Mouse (Mus musculus) gastrocnemius, adult 2 months (tissue): ENCODE results near the gene Olfr1016. TPM values are rescaled to one million over a fixed set of nuclear protein-coding genes. Genes with fewer than 3 reads are reported as not detected.

Experiments used
- DNase-seq: peaks from one replicate; pipeline ENCODE4 v3.0.0; 2022
- H3K27ac ChIP-seq: fragments of 200-600 bp; 2 replicates; pipeline ENCODE4 v1.8.1; 2022; ENCODE audit warnings: mild to moderate bottlenecking
- H3K4me3 ChIP-seq: fragments of 200-600 bp; 2 replicates; pipeline ENCODE4 v1.8.1; 2022; ENCODE audit warnings: mild to moderate bottlenecking, moderate library complexity
- CTCF ChIP-seq: fragments of 200-600 bp; IDR thresholded peaks from 2 replicates; pipeline ENCODE4 v1.8.1; 2022; ENCODE audit warnings: antibody characterized with exemption, mild to moderate bottlenecking, moderate library complexity
- intact Hi-C: fragments of 180-260 bp; cut with DNase I; formaldehyde crosslinking; loops from one replicate; pipeline ENCODE4 v1.15.1; 2025
- long read RNA-seq, 2 experiments: library from polyadenylated mRNA; stranded (forward); transcript quantifications; one replicate each; pipeline ENCODE4 v2.0.0; 2021
- total RNA-seq, 2 experiments: library from RNA; stranded (reverse); gene quantifications; 2 replicates each; pipeline ENCODE4 v1.2.3; 2021

The Olfr1016 gene
- total RNA-seq = not detected
- long read RNA-seq, experiment 1 = 0 reads
- long read RNA-seq, experiment 2 = 0 reads

GRCm38 (mm10) chr2:85802444-85802843 is at the start of gene Olfr1016:
Gene Olfr1016 (minus strand): TSS chr2:85802544.
- no peak within 1 kb of the TSS for H3K4me3 ChIP-seq
- no peak within 1 kb of the TSS for H3K27ac ChIP-seq
- TF ChIP-seq CTCF = no peak
- intact Hi-C loops = no loop called here
- no peak for DNase-seq

DNA sequence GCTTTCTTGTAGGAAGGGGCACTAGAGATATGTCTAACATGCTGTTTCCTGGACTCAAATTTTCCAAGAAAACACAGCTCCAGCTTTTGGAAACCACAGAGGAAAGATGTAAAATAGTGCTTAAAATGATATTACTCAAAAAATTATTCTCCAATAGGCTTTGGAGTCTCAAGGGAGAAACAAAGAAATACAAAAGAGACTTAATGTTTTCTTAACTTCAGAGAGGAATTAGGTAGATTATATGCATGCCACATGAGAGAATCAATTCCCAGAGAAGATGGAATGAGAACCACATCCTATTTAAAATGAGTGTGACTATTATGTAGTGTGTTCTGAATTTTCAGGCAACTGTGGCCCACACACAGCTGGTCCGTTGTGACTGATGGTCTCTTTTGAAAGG is 44.4 kb upstream of the Olfr1016 start, which contains the start of gene Olfr1020:
Gene Olfr1020, plus strand, starts transcription at position 301 of the 400 bp plus-strand sequence.
- intact Hi-C loops = no loop called here
- H3K27ac ChIP-seq = no peak within 1 kb of the TSS
- DNase-seq = no peak
- H3K4me3 ChIP-seq = no peak within 1 kb of the TSS
- TF ChIP-seq CTCF = no peak

- intact Hi-C loops = no loop called here
- no peak within 1 kb of the TSS for H3K27ac ChIP-seq
- DNase-seq = no peak
- no peak for TF ChIP-seq CTCF
- H3K4me3 ChIP-seq = no peak within 1 kb of the TSS
Measured at GRCm38 (mm10) chr2:85845383-85845782, 43.0 kb upstream of the Olfr1016 start, which contains the start of gene Olfr1019. Gene Olfr1019 (minus strand): TSS chr2:85845483.

DNA sequence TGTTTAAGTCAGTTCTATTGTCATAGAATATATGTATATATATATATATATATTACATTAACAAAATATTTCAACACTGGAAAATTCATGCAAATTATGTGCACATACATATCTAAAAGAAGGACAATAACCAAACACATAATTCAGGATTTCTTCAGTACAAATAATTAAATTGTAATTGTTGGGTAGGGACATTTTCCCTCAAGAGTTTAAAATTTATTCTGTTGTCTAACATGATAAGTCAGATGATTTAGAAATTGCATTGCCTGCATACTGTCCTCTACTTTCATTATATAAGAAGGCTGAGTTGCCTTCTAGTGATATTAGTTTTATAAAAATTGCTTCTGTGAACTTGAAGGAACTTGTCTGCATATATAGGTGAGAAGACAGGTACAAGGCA is 15.8 kb upstream of the Olfr1016 start, which contains the start of gene Olfr1018:
Gene Olfr1018, plus strand, starts transcription at position 301 of the 400 bp plus-strand sequence.
- intact Hi-C loops = no loop called here
- H3K27ac ChIP-seq = no peak within 1 kb of the TSS
- no peak for DNase-seq

GRCm38 (mm10) chr2:85804501-85804900 is 2.2 kb upstream of the Olfr1016 start:
- TF ChIP-seq CTCF = no peak
- Histone ChIP-seq H3K27ac (no peak overlapping the region), H3K4me3 (no peak overlapping the region)
- intact Hi-C loops = no loop called here
- no peak for DNase-seq

More for the DNA sequence above, 15.8 kb upstream of the Olfr1016 start, which contains the start of gene Olfr1018:
- H3K4me3 ChIP-seq = no peak within 1 kb of the TSS
- no peak for TF ChIP-seq CTCF

- H3K27ac ChIP-seq = no peak overlapping the region
- no peak for DNase-seq
- H3K4me3 ChIP-seq = no peak overlapping the region
- intact Hi-C loops = no loop called here
- TF ChIP-seq CTCF = no peak
Measured at GRCm38 (mm10) chr2:85792331-85792730, 10.0 kb downstream of the Olfr1016 start.

GRCm38 (mm10) chr2:85781717-85782116 is 20.6 kb downstream of the Olfr1016 start, which contains the start of gene Olfr1015:
Gene Olfr1015 (plus strand): TSS chr2:85782017.
- DNase-seq = no peak
- no peak within 1 kb of the TSS for H3K4me3 ChIP-seq
- no peak within 1 kb of the TSS for H3K27ac ChIP-seq
- intact Hi-C loops = no loop called here
- TF ChIP-seq CTCF = no peak

- Histone ChIP-seq H3K27ac (no peak within 1 kb of the TSS), H3K4me3 (no peak within 1 kb of the TSS)
- intact Hi-C loops = no loop called here
- no peak for DNase-seq
- no peak for TF ChIP-seq CTCF
Measured at GRCm38 (mm10) chr2:85772413-85772812, 29.9 kb downstream of the Olfr1016 start, which contains the start of gene Olfr1014. Gene Olfr1014 (plus strand): TSS chr2:85772713.

- intact Hi-C loops = no loop called here
- Histone ChIP-seq H3K4me3 (no peak within 1 kb of the TSS), H3K27ac (no peak within 1 kb of the TSS)
- DNase-seq = no peak
- no peak for TF ChIP-seq CTCF
Measured at GRCm38 (mm10) chr2:85766798-85767197, 35.5 kb downstream of the Olfr1016 start, which contains the start of gene Olfr1013. Gene Olfr1013 (plus strand): TSS chr2:85767098.

GRCm38 (mm10) chr2:85762666-85763065 is 39.7 kb downstream of the Olfr1016 start, which contains the start of gene Olfr1012:
Gene Olfr1012 (minus strand): TSS chr2:85762766.
- intact Hi-C loops = no loop called here
- no peak for DNase-seq
- Histone ChIP-seq H3K27ac (no peak within 1 kb of the TSS), H3K4me3 (no peak within 1 kb of the TSS)
- no peak for TF ChIP-seq CTCF

DNA sequence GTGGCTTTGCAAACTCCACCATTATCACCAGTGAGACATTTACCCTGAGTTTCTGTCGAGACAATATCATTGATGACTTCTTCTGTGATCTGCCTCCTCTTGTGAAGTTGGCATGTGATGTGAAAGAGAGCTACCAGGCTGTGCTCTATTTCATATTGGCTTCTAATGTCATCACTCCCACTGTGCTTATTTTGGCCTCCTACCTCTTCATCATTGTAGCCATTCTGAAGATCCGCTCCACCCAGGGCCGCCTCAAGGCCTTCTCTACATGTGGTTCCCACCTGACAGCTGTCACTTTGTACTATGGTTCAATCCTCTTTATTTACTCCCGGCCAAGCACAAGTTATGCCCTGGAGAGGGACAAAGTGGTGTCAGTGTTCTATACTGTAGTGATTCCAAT is 48.5 kb downstream of the Olfr1016 start:
- intact Hi-C loops = no loop called here
- H3K27ac ChIP-seq = no peak overlapping the region
- DNase-seq = no peak
- H3K4me3 ChIP-seq = no peak overlapping the region
- no peak for TF ChIP-seq CTCF

Other genes with a start within 250 kb of the Olfr1016 start
- not detected for gene Olfr996, start 223.3 kb downstream of the Olfr1016 start, total RNA-seq
- not detected for gene Olfr998, start 213.6 kb downstream of the Olfr1016 start, total RNA-seq
- gene Olfr1000, start 190.6 kb downstream of the Olfr1016 start, total RNA-seq = not detected
- gene Olfr1002, start 151.8 kb downstream of the Olfr1016 start, total RNA-seq = not detected
- gene Olfr154, start 138.1 kb downstream of the Olfr1016 start, total RNA-seq = not detected
- not detected for gene Olfr1006, start 123.8 kb downstream of the Olfr1016 start, total RNA-seq
- not detected for gene Olfr1008, start 113.1 kb downstream of the Olfr1016 start, total RNA-seq
- gene Olfr1009, start 87.1 kb downstream of the Olfr1016 start, total RNA-seq = not detected
- not detected for gene Olfr1012, start 39.8 kb downstream of the Olfr1016 start, total RNA-seq
- not detected for gene Olfr1013, start 35.4 kb downstream of the Olfr1016 start, total RNA-seq
- gene Olfr1014, start 29.8 kb downstream of the Olfr1016 start, total RNA-seq = not detected
- not detected for gene Olfr1015, start 20.5 kb downstream of the Olfr1016 start, total RNA-seq
- not detected for gene Olfr1018, start 15.9 kb upstream of the Olfr1016 start, total RNA-seq
- not detected for gene Olfr1019, start 42.9 kb upstream of the Olfr1016 start, total RNA-seq
- not detected for gene Olfr1020, start 44.5 kb upstream of the Olfr1016 start, total RNA-seq
- not detected for gene Olfr1022, start 66.0 kb upstream of the Olfr1016 start, total RNA-seq
- not detected for gene Olfr1023, start 83.1 kb upstream of the Olfr1016 start, total RNA-seq
- gene Olfr1024, start 102.5 kb upstream of the Olfr1016 start, total RNA-seq = not detected
- gene Olfr1025-ps1, start 112.6 kb upstream of the Olfr1016 start, total RNA-seq = not detected
- gene Olfr1026, start 119.0 kb upstream of the Olfr1016 start, total RNA-seq = not detected
- not detected for gene Olfr1028, start 147.9 kb upstream of the Olfr1016 start, total RNA-seq
- gene Olfr1029, start 171.4 kb upstream of the Olfr1016 start, total RNA-seq = not detected
- not detected for gene Olfr1030, start 176.7 kb upstream of the Olfr1016 start, total RNA-seq
- gene Olfr1031, start 187.8 kb upstream of the Olfr1016 start, total RNA-seq = not detected
- gene Olfr1032, start 203.0 kb upstream of the Olfr1016 start, total RNA-seq = not detected
- gene Olfr1033, start 218.1 kb upstream of the Olfr1016 start, total RNA-seq = under 1 TPM in 1 of 2 experiments, not detected in 1; 0.14 TPM
- gene Olfr1034, start 243.3 kb upstream of the Olfr1016 start, total RNA-seq = not detected